Mouse (Mus musculus) monocyte, adult 5-6 weeks (primary cell): ENCODE results near the gene Stat3. TPM values are rescaled to one million over a fixed set of nuclear protein-coding genes. Genes with fewer than 3 reads are reported as not detected.

Experiments used
- ATAC-seq: fragments of 153-309, 156-312 bp; replicated peaks from 2 replicates; pipeline ENCODE4 v1.8.0; 2017; ENCODE audit warnings: mild to moderate bottlenecking; ENCODE audit not compliant: low TSS enrichment, insufficient number of reproducible peaks, severe bottlenecking, poor library complexity, low FRiP score
- total RNA-seq: library from RNA; stranded (forward); fragments of 200-1000, 200-491, 200-594 nt; gene quantifications from 3 replicates; pipeline ENCODE4 v1.2.3, GENCODE M21; 2017

Gene Stat3
- total RNA-seq, 1 experiment from 2014 or later = 328 TPM

DNA sequence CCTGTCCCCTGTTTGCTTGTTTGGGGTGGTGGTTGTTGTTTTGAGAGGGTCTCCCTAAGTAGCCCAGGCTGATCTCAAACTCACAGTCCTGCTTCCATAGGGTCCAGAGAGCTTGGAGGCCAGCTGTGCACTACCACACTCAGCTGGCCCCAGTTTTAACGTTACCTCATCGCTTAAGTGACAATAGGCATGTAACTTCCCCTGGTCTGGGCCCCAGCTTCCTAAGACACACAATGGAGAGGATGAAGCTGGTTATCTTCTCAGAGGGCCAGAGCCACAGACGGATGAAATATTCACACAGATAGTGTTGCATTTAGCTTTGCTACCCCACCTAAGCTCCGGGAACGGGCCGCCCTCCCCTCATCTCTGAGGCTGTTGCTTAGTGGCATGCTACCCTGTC lies 26.4 kb upstream of the Stat3 start:
- ATAC-seq = no peak

DNA sequence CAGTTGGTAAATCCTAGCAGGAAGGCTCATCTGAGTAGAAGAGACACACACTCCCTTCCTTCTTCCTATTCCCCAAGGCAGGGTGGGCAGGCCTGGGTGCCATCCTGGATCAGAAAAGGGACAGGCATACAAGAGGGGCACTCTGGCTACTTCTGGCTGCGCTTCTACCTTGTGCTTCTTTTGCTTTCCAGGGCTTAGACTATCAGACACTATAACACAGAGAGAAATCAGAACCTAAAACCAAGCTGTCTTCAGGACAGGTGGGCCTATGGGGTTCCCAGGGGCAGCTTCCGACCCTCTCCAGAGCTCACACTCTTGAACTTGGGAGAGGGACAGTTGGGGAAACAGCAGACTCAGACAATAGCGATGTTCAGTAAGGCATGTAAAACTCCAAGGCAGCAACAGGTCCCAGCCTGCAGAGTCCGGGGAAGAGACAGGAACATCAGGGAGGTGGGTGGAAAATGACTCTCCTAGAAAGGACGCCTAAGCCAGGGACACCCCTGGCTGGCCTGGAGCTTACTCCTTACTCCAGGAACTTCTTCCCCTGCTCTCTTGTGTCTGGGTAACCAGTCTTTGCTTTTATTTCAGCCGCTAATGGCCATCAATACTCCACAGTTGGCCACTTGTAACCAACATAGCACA lies 25.7 kb upstream of the Stat3 start:
- no peak for ATAC-seq

DNA sequence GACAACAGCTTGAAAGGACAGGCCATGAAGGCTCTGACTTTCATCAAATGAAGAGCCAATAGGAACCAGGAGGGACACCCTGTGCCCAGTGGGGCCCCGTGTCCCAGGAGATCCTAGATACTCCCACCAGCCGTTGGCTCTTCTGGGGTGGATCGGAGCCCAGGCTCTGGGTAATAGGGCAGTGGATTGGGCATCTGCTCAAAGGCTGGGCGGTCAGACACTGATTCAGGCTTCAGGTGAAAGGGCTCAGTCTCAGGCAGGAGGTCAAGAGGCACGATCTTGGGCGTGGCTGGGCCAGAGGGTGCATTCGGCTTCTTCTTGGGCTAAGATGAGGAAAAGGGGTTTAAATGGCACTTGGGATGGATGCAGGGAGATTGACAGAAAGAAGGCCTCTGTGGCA lies 24.8 kb upstream of the Stat3 start:
- no peak for ATAC-seq

DNA sequence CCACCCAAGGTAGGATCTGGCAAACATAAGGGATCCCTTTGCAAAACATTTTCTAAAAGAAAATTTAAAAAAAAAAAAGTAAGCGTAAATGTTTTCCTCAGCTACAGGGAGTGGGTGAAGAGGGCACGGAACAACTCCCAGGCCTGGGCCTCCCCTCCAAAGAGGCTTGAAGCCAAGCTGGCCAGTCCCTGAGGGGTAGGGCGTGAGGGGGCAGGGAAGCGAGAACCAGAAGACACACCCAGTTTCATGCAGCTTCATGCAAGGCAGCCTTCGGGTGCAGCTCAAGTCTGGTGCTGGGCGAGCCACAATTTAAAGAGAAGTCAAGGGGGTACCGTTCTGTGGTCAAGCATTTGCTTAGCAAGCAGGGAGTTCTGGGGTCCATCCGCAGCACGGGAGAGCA lies 24.3 kb upstream of the Stat3 start:
- ATAC-seq = no peak

DNA sequence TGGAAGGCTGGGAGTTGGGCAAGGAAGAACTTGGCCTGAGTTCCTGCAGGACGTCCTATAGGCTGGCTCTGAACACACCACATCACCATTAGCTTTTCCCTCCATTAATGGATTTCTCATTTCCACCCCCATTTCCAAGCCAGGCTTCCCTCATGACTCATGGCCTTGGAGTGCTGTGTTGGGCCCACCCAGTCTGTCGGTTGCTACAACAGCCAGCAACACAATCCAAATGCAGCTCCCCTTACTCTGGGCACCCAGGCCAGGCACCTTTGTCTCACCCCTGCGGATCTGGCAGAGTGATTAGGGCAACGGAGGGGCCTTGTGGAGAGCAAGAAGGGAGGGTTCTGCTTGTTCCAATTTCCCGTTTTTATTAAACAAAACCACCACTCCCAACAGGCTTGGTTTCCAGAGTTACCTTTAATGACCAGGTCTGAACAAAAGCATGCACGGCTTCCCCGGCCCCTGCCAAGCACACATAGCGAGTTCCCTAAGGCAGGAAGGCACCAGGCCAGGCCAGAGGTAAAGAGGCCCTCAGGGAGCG lies 23.1 kb upstream of the Stat3 start:
- ATAC-seq = no peak

DNA sequence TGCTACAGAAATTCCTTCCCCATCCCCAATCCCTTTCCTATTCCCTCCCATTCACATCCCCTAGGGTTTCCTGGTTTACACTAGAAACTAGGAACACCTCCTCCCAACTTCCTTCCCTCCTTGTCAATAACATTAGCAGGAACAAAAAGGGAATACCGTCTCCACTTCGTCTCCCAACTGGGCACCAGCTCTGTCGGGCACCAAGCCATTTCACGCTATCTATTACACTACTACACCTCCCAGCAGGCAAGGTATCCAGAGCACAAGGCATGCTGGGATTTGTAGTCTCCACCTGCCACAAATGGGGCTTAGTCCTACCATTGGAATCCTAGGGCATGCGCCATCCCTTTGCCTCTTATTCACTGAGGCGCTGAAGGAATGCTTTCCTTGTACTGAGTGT lies 21.2 kb upstream of the Stat3 start:
- peak; percentile 19; the same call in 1 of the 2 replicates for ATAC-seq

DNA sequence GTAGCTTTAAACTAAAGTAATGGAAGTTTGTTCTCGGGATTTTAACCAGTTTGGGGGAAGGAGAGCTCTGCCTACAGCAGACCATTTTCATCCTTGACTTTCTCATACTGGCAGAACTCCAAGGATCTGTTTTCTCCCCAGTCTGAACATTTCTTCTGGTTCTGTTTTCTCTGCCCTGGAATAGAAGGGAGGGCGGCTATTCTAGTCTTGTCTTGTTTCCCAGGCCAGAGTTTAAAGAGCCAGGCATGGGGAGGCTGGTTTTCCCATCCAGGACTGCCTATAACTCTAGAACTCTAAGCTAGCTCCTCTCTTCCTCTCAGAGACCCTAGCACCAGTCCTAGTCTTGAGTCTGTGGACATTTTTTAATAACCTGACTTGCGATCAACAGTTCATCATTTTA lies 20.5 kb upstream of the Stat3 start:
- no peak for ATAC-seq

DNA sequence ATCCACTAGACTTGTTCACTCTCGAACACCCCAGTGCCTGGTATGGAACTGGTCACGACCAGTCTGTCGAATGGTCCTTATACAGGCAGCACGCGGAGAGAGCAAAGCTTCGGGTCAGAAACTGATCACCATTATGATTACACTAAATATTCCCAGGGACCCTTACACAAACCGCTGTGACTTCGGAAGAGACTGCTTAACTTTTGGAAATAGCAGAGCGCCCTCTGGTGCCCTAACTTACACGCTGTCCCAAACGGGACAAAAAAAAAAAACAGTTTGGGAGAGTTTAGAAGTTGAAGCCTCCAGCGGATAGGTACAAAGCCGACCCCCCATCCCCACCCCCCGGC lies 20.1 kb upstream of the Stat3 start:
- ATAC-seq = no peak

DNA sequence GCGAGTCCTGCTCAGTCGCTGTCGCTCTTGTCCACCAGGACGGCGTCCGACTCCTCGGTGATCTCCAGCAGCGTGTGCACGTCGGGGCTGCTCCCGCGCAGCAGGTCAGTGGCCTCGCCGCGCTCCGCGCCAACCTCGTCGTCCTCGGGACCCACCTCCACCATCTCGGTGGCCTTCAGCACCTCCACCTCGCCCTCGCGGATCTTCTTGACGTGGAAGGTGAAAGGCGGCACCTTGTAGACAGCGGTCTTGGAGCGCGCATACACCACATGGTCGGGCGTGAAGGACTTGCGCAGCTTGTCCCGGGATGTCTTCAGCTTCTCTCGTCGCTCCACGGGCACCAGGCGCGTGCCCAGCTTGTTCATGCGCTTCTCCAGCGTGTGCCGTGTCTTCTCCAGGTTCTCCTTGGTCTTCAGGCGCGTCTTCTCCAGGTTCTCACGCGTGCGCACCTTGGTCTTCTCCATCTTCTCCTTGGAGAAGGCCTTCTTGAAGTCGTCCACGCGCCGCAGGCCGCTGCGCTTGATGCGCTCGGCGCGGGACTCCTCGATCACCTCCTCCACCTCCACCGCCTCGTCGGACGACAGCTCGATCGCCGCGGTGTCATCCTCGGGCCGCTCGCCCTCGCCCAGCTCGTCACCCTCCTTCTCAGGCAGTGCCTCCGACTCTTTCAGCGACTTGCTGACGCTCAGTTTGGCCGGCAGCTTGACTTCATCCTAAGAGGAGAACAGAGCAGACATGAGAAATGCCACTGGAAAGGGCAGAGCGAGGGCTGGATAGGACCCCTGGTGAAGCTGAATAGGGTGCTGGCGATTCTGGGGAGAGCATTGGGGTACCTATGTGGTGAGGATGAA lies 19.5 kb upstream of the Stat3 start:
- no peak for ATAC-seq

DNA sequence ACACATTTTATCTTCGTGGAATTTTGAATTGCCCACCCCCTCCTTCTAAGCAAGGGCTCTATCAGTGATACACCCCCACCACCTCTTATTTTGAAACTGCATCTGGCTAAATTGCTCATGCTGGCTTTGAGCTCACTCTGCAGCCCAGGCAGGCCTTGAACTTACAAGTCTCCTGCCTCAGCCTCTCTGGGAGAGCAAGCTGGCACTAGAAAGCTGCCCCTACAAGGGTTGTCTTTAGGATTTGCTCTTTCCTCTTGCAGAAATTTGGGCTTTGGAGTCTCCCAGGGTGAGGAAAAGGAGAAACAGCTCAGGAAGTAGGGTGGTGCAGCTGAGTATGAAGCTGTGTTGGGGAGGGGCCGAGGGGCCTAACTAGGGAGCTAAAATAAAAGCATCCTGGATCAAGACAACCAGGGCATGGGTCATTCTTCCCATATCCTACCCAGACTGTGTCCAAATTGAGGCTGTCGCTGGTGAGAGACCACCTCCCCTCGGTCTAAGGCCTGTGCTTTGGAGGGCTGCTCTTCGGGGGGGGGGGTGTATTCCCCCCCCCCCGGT lies 18.7 kb upstream of the Stat3 start:
- ATAC-seq = no peak

DNA sequence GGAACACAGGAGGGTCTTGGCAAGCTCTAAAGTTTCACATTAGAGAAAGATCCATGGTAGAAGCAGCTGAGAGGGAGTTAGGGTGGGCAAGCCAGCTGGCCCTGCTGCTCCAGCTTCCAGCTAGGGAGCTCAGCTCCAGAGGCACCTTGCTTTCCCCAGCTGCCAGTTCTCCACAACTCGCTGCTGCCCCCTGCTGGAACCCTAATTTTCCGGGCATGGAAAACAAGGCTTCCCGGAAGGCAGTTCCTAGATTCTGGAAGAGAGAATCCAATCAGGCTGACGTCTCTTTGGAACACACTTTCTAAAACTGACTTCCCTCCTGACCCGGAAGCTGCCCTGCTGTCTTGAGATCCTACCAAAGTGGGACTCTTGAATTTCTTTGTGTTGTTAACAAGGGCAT lies 17.9 kb upstream of the Stat3 start:
- ATAC-seq = 0 out of 2 replicates have a peak, but pooled peaks have one; percentile 45

DNA sequence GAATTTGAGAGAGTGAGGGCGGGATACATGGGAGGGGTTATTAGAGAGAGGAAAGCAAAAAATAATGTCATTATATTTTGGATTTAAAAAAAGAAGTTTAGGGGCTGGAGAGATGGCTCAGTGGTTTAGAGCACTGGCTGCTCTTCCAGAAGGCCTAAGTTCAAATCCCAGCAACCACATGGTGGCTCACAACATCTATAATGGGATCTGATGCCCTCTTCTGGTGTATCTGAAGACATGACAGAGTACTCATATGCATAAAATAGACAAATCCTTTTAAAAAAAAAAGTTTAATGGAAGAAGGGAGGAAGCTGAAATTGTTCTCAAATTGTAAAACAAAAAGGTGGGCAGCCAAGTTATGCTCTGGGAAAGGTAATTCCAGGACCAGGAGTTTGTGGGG lies 10.2 kb upstream of the Stat3 start:
- no peak for ATAC-seq

DNA sequence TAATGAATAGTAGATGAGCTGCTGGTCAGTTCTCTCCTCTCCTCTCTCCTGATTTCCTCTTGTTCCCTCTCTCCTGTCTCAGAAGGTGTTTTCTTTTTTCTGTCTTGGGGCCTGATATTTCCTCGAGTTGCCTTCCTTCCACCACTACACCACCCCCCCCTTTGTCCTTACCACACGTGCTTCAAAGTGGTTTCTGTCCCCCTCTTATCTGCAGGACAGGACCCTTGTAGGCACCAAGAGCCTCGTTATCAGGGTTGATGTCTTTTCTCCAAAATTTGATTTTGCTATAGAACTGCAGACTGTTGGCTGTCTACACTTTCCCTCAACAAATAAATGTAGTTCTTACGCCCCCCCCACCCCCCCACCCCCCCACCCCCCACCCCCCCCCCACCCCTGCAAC lies 9.0 kb upstream of the Stat3 start:
- ATAC-seq = no peak

DNA sequence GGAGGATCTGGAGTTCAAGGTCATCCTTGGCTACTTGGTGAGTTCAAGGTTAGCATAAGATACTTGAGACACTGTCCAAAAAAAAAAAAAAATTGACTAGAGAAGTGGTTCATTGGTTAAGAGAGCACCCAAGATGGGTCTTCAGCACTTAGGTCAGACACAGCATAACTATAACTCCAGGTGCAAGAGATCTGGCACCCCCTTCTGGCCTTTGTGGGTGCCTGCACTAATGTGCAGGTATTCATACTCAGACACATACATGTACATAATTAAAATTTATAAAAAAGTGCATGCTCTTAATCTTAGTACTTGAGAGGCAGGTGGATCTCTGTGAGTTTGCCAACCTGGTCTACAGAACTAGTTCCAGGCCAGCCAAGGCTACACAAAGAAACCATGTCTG lies 8.2 kb upstream of the Stat3 start:
- peak; percentile 69; the same call in 1 of the 2 replicates for ATAC-seq

DNA sequence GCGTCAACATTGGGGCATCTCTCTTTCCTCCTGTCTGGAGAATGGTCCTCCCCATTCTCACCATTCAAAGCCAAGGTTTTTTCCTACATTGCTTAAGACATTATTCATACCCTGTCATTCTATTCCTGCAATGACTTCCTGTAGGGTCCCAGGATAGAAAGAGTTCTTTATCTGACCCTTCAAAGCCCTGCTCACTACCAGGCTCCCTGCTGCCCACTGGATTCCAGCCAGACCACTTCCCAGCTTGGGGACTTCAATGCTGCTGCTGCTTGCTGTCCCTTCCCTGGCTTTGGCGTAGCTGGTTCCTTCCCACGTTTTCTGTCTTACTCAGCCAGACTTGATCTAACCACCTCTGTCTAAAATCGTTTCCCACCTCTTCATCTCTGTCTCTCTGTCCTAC lies 7.5 kb upstream of the Stat3 start:
- ATAC-seq = no peak

DNA sequence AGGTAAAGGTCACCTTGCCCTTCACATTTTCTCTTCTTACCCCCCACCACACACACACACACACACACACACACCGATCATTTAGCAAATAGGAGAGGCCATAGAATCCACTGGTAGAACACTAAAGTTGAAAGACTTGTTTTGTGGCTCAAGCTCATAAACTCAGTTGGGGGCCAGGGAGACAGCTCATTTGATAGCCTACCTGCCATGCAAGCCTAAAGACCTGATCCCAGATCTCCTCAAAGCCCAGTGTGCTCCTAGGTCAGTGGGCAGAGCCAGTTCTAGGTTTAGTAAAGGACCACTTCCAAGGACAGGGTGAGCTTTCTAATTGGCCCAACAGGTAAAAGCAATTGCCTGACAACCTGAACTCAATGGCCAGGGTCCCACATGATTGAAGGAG lies 3.0 kb upstream of the Stat3 start:
- ATAC-seq = no peak

DNA sequence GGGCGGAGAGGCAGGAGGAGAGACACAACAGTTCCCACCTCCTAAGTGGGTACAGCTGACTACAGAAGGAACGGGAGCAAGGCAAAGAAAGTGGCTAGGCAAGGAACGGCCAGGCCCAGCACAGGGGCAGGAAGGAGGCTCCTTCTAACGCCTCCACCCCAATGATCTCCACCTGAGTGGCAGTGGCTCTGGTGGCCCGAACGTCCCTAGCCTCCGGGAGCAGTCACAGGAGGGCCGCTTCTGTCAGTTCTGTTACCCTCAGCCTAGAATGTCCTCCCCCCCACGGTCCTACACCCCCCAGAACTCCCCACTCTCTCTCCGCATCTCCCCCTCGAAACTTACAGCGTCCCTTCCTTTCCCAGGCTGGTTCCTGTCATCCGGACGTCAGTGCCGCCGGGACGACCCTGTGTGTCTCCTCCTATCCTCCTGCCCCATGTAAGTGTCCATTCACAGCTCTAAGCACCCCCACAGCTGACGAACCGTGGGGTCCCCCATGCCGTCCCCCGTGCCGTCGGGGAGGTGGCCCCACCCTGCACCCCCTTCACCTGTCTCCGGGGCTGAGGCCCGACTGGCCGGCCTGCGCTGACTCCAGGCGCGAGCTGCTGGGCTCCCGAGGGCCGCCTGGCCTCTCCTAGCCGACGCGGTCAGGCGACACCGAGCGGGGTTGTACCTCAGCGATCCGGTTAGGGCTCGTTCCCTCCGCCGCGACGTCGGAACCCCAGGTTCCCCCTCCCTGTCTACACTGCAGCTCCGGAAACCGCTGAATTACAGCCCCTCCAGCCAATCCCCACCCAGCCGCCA lies 429 bp downstream of the Stat3 start:
- no peak for ATAC-seq

DNA sequence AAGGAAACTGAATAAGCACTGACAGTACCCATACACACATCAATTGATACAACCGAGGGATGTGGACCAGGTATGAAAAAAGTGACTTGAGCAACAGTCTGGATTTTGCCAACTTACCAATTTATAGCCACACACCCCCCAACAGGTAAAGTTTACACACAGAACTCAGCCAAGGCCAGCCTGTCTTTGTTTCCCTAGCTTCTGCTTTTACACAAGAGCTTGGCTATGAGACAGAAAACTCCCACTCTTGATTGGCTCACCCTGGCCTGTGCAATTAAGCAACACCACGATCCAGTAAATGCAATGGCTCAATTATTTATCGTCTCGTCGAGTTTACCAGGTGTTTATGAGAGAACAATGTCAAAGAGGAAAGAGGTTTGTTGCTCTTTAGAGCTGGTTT lies 1.2 kb downstream of the Stat3 start:
- ATAC-seq = peak; percentile 29

DNA sequence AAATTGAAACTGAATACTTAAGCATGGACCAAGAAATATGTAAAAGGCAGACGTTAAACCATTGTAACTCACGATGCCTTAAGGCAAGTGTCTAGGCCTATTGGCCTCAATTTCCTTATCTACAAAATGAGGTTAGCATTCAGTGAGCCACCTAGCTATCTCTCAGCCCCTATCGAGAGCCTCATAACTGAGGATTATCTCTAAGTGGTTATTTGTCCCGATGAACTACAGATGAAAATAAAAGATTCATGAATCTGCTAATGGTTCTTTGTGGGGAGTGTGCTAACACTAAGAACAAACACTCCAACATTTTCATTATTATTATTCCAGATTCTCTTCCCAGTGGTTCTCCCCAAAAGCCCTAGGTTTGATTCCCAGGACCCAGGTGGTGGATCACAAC lies 2.0 kb downstream of the Stat3 start:
- ATAC-seq = no peak
